Mouse (Mus musculus): ENCODE measurements around the gene Grin3b. TPM values are rescaled to one million over a fixed set of nuclear protein-coding genes. Genes with fewer than 3 reads are reported as not detected.

Grin3b gene
- total RNA-seq, 1 experiment: 0.36 TPM

- no peak overlapping the region for H3K27ac ChIP-seq (ENCODE audit: insufficient read depth, low read depth, low read length, poor library complexity, severe bottlenecking)
- TF ChIP-seq ZNF384 (IDR thresholded peaks at IDR 0.05; ENCODE audit: low read depth, low read length) (no peak), MAFK (IDR thresholded peaks at IDR 0.05; ENCODE audit: insufficient read depth, low read depth, low read length) (no peak), ZC3H11A (IDR thresholded peaks at IDR 0.05; ENCODE audit: borderline replicate concordance, low read depth, low read length) (no peak), CHD2 (IDR thresholded peaks at IDR 0.05; ENCODE audit: low read depth, low read length) (no peak), HCFC1 (IDR thresholded peaks at IDR 0.05; ENCODE audit: borderline replicate concordance, insufficient read depth, low read length) (no peak)
- H3K4me3 ChIP-seq (ENCODE audit: insufficient read depth in 1 of 2, low read depth in 1 of 2, low read length in 2 of 2, poor library complexity in 1 of 2, severe bottlenecking in 1 of 2): peak overlapping the region in 1 of 2 experiments; percentile 27; a peak in 1 of 4 replicates
- no peak for DNase-seq (ENCODE audit: low read depth, low spot score)
- in situ Hi-C loops (cut with MboI; ENCODE audit: low sequenced_read_pairs in 2 of 2, unreplicated experiment in 2 of 2): no loop called here
- no peaks in the 10 kb centered on the region for H3K9me3 ChIP-seq (ENCODE audit: control insufficient read depth, insufficient read depth, low read depth, low read length)
- peaks cover 4 to 40% of the 10 kb centered on the region in 2 experiments for H3K4me1 ChIP-seq (ENCODE audit: control insufficient read depth in 2 of 2, insufficient read depth in 2 of 2, low read length in 2 of 2, poor library complexity in 1 of 2)
- H3K36me3 ChIP-seq (ENCODE audit: control insufficient read depth, insufficient read depth, low read length, poor library complexity, severe bottlenecking): peaks cover 3% of the 10 kb centered on the region; the same call in 1 of the 2 replicates
- no peak overlapping the region for H3K9ac ChIP-seq (ENCODE audit: insufficient read depth, low read depth, low read length, poor library complexity, severe bottlenecking)
Observed at GRCm38 (mm10) chr10:80017771-80018170, 47.3 kb downstream of the Grin3b start.

- Histone ChIP-seq H3K9ac (ENCODE audit: insufficient read depth, low read depth, low read length, poor library complexity, severe bottlenecking) (no peak overlapping the region), H3K9me3 (ENCODE audit: control insufficient read depth, insufficient read depth, low read depth, low read length) (no peaks in the 10 kb centered on the region), H3K36me3 (ENCODE audit: control insufficient read depth, insufficient read depth, low read length, poor library complexity, severe bottlenecking) (peaks cover 3% of the 10 kb centered on the region; the same call in 1 of the 2 replicates), H3K4me1 (ENCODE audit: control insufficient read depth in 2 of 2, insufficient read depth in 2 of 2, low read length in 2 of 2, poor library complexity in 1 of 2) (peaks cover 0 to 32% of the 10 kb centered on the region in 2 experiments; a peak in 3 of 4 replicates), H3K4me3 (ENCODE audit: insufficient read depth in 1 of 2, low read depth in 1 of 2, low read length in 2 of 2, poor library complexity in 1 of 2, severe bottlenecking in 1 of 2) (no peak overlapping the region), H3K27ac (ENCODE audit: insufficient read depth, low read depth, low read length, poor library complexity, severe bottlenecking) (no peak overlapping the region)
- in situ Hi-C loops (cut with MboI; ENCODE audit: low sequenced_read_pairs in 2 of 2, unreplicated experiment in 2 of 2): no loop called here
- DNase-seq (ENCODE audit: low read depth, low spot score): no peak
- no peak for TF ChIP-seq ZC3H11A (IDR thresholded peaks at IDR 0.05; ENCODE audit: borderline replicate concordance, low read depth, low read length)
- TF ChIP-seq ZNF384 (IDR thresholded peaks at IDR 0.05; ENCODE audit: low read depth, low read length): no peak
- no peak for TF ChIP-seq CHD2 (IDR thresholded peaks at IDR 0.05; ENCODE audit: low read depth, low read length)
- no peak for TF ChIP-seq HCFC1 (IDR thresholded peaks at IDR 0.05; ENCODE audit: borderline replicate concordance, insufficient read depth, low read length)
- TF ChIP-seq MAFK (IDR thresholded peaks at IDR 0.05; ENCODE audit: insufficient read depth, low read depth, low read length): no peak
Observed at GRCm38 (mm10) chr10:80018739-80019297, 48.3 kb downstream of the Grin3b start.

GRCm38 (mm10) chr10:80019471-80020131 is 49.1 kb downstream of the Grin3b start:
- DNase-seq (ENCODE audit: low read depth, low spot score): no peak
- H3K27ac ChIP-seq (ENCODE audit: insufficient read depth, low read depth, low read length, poor library complexity, severe bottlenecking): no peak overlapping the region
- no peak for TF ChIP-seq CHD2 (IDR thresholded peaks at IDR 0.05; ENCODE audit: low read depth, low read length)
- no peak for TF ChIP-seq ZC3H11A (IDR thresholded peaks at IDR 0.05; ENCODE audit: borderline replicate concordance, low read depth, low read length)
- TF ChIP-seq MAFK (IDR thresholded peaks at IDR 0.05; ENCODE audit: insufficient read depth, low read depth, low read length): no peak
- no peak for TF ChIP-seq HCFC1 (IDR thresholded peaks at IDR 0.05; ENCODE audit: borderline replicate concordance, insufficient read depth, low read length)
- TF ChIP-seq ZNF384 (IDR thresholded peaks at IDR 0.05; ENCODE audit: low read depth, low read length): no peak
- H3K4me3 ChIP-seq (ENCODE audit: insufficient read depth in 1 of 2, low read depth in 1 of 2, low read length in 2 of 2, poor library complexity in 1 of 2, severe bottlenecking in 1 of 2): peak overlapping the region; percentile 2 to 16; a peak in 2 of 4 replicates
- in situ Hi-C loops (cut with MboI; ENCODE audit: low sequenced_read_pairs in 2 of 2, unreplicated experiment in 2 of 2): no loop called here
- no peaks in the 10 kb centered on the region for H3K9me3 ChIP-seq (ENCODE audit: control insufficient read depth, insufficient read depth, low read depth, low read length)
- peaks cover 0 to 36% of the 10 kb centered on the region in 2 experiments; a peak in 3 of 4 replicates for H3K4me1 ChIP-seq (ENCODE audit: control insufficient read depth in 2 of 2, insufficient read depth in 2 of 2, low read length in 2 of 2, poor library complexity in 1 of 2)
- H3K36me3 ChIP-seq (ENCODE audit: control insufficient read depth, insufficient read depth, low read length, poor library complexity, severe bottlenecking): peaks cover 3% of the 10 kb centered on the region; the same call in 1 of the 2 replicates
- H3K9ac ChIP-seq (ENCODE audit: insufficient read depth, low read depth, low read length, poor library complexity, severe bottlenecking): 0 out of 2 replicates have a peak overlapping the region, but pooled peaks have one; percentile 12

GRCm38 (mm10) chr10:80020191-80020590 is 49.7 kb downstream of the Grin3b start:
- Histone ChIP-seq H3K9me3 (ENCODE audit: control insufficient read depth, insufficient read depth, low read depth, low read length) (no peaks in the 10 kb centered on the region), H3K9ac (ENCODE audit: insufficient read depth, low read depth, low read length, poor library complexity, severe bottlenecking) (no peak overlapping the region), H3K4me1 (ENCODE audit: control insufficient read depth in 2 of 2, insufficient read depth in 2 of 2, low read length in 2 of 2, poor library complexity in 1 of 2) (peaks cover 0 to 35% of the 10 kb centered on the region in 2 experiments; a peak in 3 of 4 replicates), H3K27ac (ENCODE audit: insufficient read depth, low read depth, low read length, poor library complexity, severe bottlenecking) (no peak overlapping the region), H3K36me3 (ENCODE audit: control insufficient read depth, insufficient read depth, low read length, poor library complexity, severe bottlenecking) (peaks cover 3% of the 10 kb centered on the region; the same call in 1 of the 2 replicates), H3K4me3 (ENCODE audit: insufficient read depth in 1 of 2, low read depth in 1 of 2, low read length in 2 of 2, poor library complexity in 1 of 2, severe bottlenecking in 1 of 2) (peak overlapping the region; percentile 2 to 16; a peak in 2 of 4 replicates)
- in situ Hi-C loops (cut with MboI; ENCODE audit: low sequenced_read_pairs in 2 of 2, unreplicated experiment in 2 of 2): no loop called here
- TF ChIP-seq HCFC1 (IDR thresholded peaks at IDR 0.05; ENCODE audit: borderline replicate concordance, insufficient read depth, low read length): no peak
- no peak for TF ChIP-seq CHD2 (IDR thresholded peaks at IDR 0.05; ENCODE audit: low read depth, low read length)
- TF ChIP-seq MAFK (IDR thresholded peaks at IDR 0.05; ENCODE audit: insufficient read depth, low read depth, low read length): no peak
- no peak for TF ChIP-seq ZC3H11A (IDR thresholded peaks at IDR 0.05; ENCODE audit: borderline replicate concordance, low read depth, low read length)
- TF ChIP-seq ZNF384 (IDR thresholded peaks at IDR 0.05; ENCODE audit: low read depth, low read length): no peak
- DNase-seq (ENCODE audit: low read depth, low spot score): no peak
